ENCODE assay signal across 21 mouse cellular contexts in genomic region chr8:95835891-95836290, GRCm38 (mm10). TPM values are rescaled to one million over a fixed set of nuclear protein-coding genes. Genes with fewer than 3 reads are reported as not detected.
DNase-seq lines count a peak whose midpoint lies in the region.
"Had no signal": no experiment of that assay in that cellular context is flagged by ENCODE, and none has a peak within 500 bp of the region (broad histone marks: within the 10 kb centered on the region; RNA-seq: fewer than 3 reads in every experiment).

No protein-coding gene starts in this region.

- DNase-seq in heart, embryonic 10.5 days (ENCODE audit: low spot score) = peak; percentile 68
- no peak for DNase-seq in heart, postnatal 4 days
- peak; percentile 22 for DNase-seq in testis, postnatal 10 days (ENCODE audit: low spot score)
- DNase-seq in testis, postnatal 14 days (ENCODE audit: low spot score) = no peak
- DNase-seq in Muller cell, postnatal 12 days (ENCODE audit: inconsistent ontology term) = no peak
- DNase-seq: adrenal gland, adult 2 months; adrenal gland, postnatal 10 days; adrenal gland, postnatal 25 days; cerebellum, adult 11 months; cerebellum, adult 18-20 months; cerebellum, adult 8-10 months; cerebellum, adult 9-11 months; cerebellum, postnatal 14 days; cerebellum, postnatal 36 days; embryo, embryonic 11 days had no signal

- H3K36me3 ChIP-seq in heart, embryonic 10.5 days = peaks cover 24% of the 10 kb centered on the region

- H3K9me3 ChIP-seq in heart, embryonic 10.5 days = no peaks in the 10 kb centered on the region
- H3K9me3 ChIP-seq: embryonic facial prominence, embryonic 13.5 days; embryonic facial prominence, embryonic 15.5 days; forebrain, embryonic 10.5 days; forebrain, embryonic 12.5 days; G1E had no signal

- H3K27ac ChIP-seq in heart, embryonic 10.5 days = no peak overlapping the region
- H3K27ac ChIP-seq: embryonic facial prominence, embryonic 13.5 days; embryonic facial prominence, embryonic 15.5 days; forebrain, embryonic 10.5 days; forebrain, embryonic 12.5 days had no signal

- no peaks in the 10 kb centered on the region for H3K27me3 ChIP-seq in heart, embryonic 10.5 days (ENCODE audit: insufficient read depth, poor library complexity, severe bottlenecking)
- H3K27me3 ChIP-seq: embryonic facial prominence, embryonic 13.5 days; embryonic facial prominence, embryonic 15.5 days; forebrain, embryonic 12.5 days had no signal

- WGBS in heart, embryonic 10.5 days = 72% methylated on average over 4 of the region's 4 CpGs

- peaks cover 25% of the 10 kb centered on the region for H3K4me1 ChIP-seq in heart, embryonic 10.5 days
- H3K4me1 ChIP-seq: embryonic facial prominence, embryonic 13.5 days had no signal

- no peak overlapping the region for H3K4me3 ChIP-seq in heart, embryonic 10.5 days
- H3K4me3 ChIP-seq: embryonic facial prominence, embryonic 13.5 days; embryonic facial prominence, embryonic 15.5 days; erythroblast, embryonic 14.5 days; forebrain, embryonic 10.5 days; forebrain, embryonic 12.5 days had no signal

RNA-seq across cellular contexts. Expression of gene Sap18b, which starts 10.7 kb away (rescaled TPM):
- 321 and 398 TPM in 2 replicates for polyA plus RNA-seq in heart, embryonic 10.5 days (2016; fragmentation: Nextera tagmentation; extraction: Ambion mirVana)
- total RNA-seq in heart, postnatal 4 days (2021) = 100 to 1,000 TPM in 1 of 2 experiments, 10 to 100 TPM in 1; 92.4 to 102 TPM

RNA-seq across cellular contexts. Expression of gene Slc38a7, which starts 17.4 kb away (rescaled TPM):
- 13.5 and 14.3 TPM in 2 replicates for polyA plus RNA-seq in heart, embryonic 10.5 days (2016; fragmentation: Nextera tagmentation; extraction: Ambion mirVana)
- total RNA-seq in heart, postnatal 4 days (2021) = 1 to 10 TPM; 7.5 to 7.9 TPM

RNA-seq across cellular contexts. Expression of gene Cnot1, which starts 28.6 kb away (rescaled TPM):
- 81.1 and 87.1 TPM in 2 replicates for polyA plus RNA-seq in heart, embryonic 10.5 days (2016; fragmentation: Nextera tagmentation; extraction: Ambion mirVana)
- total RNA-seq in heart, postnatal 4 days (2021) = 100 to 1,000 TPM; 152 to 174 TPM

RNA-seq across cellular contexts. Expression of gene Got2, which starts 52.5 kb away (rescaled TPM):
- polyA plus RNA-seq in heart, embryonic 10.5 days (2016; fragmentation: Nextera tagmentation; extraction: Ambion mirVana) = 244 and 290 TPM in 2 replicates
- total RNA-seq in heart, postnatal 4 days (2021) = 100 to 1,000 TPM; 481 to 500 TPM

Comparison
In these comparisons a context has a peak if more than half of its experiments do, and no peak if none do; other contexts are left out.
1. DNase-seq: peak in heart, embryonic 10.5 days (single experiment) and testis, postnatal 10 days (single experiment); none in heart, postnatal 4 days (single experiment), testis, postnatal 14 days (single experiment) and Muller cell, postnatal 12 days (single experiment).